Mouse (Mus musculus) G1E (cell line): Measurements from ENCODE around the gene AI661453.

Experiments used
- CTCF ChIP-seq: IDR thresholded peaks from 2 replicates; pipeline ENCODE4 v1.5.1; 2012; ENCODE audit warnings: low read depth, low read length, inconsistent platforms, mixed read lengths
- GATA1 ChIP-seq: IDR thresholded peaks from 2 replicates; pipeline ENCODE4 v1.6.1; 2012; ENCODE audit warnings: borderline replicate concordance, low read length, inconsistent platforms, mixed read lengths
- POLR2AphosphoS5 ChIP-seq: IDR thresholded peaks from 2 replicates; pipeline ENCODE4 v1.6.1; 2012; ENCODE audit warnings: low read depth, low read length, inconsistent platforms; ENCODE audit not compliant: insufficient replicate concordance

- TF ChIP-seq POLR2AphosphoS5 (no peak), GATA1 (no peak), CTCF (no peak)
Measured at GRCm38 (mm10) chr17:47494132-47494531, 57.7 kb downstream of the AI661453 start.
